Mouse (Mus musculus) C2C12 (cell line): ENCODE results near the gene Onecut1. TPM values are rescaled to one million over a fixed set of nuclear protein-coding genes. Genes with fewer than 3 reads are reported as not detected.

ENCODE experiments used
- H3K27me3 ChIP-seq: one replicate; pipeline ENCODE4 v1.6.1; 2011; ENCODE audit not compliant: control insufficient read depth, insufficient read depth, insufficient read length
- H3K36me3 ChIP-seq: one replicate; pipeline ENCODE4 v1.6.1; 2011; ENCODE audit not compliant: control insufficient read depth, insufficient read depth
- H3K4me3 ChIP-seq: one replicate; pipeline ENCODE4 v1.5.1; 2011; ENCODE audit warnings: mild to moderate bottlenecking, control low read depth; ENCODE audit not compliant: poor library complexity, insufficient read depth, severe bottlenecking
- H3K79me2 ChIP-seq: one replicate; pipeline ENCODE4 v1.6.1; 2011; ENCODE audit not compliant: control insufficient read depth, insufficient read depth
- H3K79me3 ChIP-seq: one replicate; pipeline ENCODE4 v1.6.1; 2011; ENCODE audit warnings: low read depth, control low read depth
- H3ac ChIP-seq: one replicate; pipeline ENCODE3; 2011; ENCODE audit warnings: low read depth; ENCODE audit not compliant: control insufficient read depth, insufficient read length
- CEBPB ChIP-seq: IDR thresholded peaks from one replicate; pipeline ENCODE4 v1.6.1; 2011; ENCODE audit warnings: low read depth, mild to moderate bottlenecking, control low read depth, moderate library complexity
- CTCF ChIP-seq: IDR thresholded peaks from one replicate; pipeline ENCODE4 v1.5.1; 2011; ENCODE audit not compliant: control insufficient read depth, insufficient read depth, insufficient read length
- FOSL1 ChIP-seq: IDR thresholded peaks from one replicate; pipeline ENCODE4 v1.8.0; 2011; ENCODE audit warnings: mild to moderate bottlenecking, low read length; ENCODE audit not compliant: poor library complexity, insufficient read depth, severe bottlenecking
- MAX ChIP-seq: IDR thresholded peaks from one replicate; pipeline ENCODE4 v1.6.1; 2011; ENCODE audit warnings: mild to moderate bottlenecking, control low read depth
- MYOD1 ChIP-seq: IDR thresholded peaks from one replicate; pipeline ENCODE4 v1.6.1; 2011; ENCODE audit warnings: low read depth; ENCODE audit not compliant: control insufficient read depth, insufficient read length
- MYOG ChIP-seq: IDR thresholded peaks from one replicate; pipeline ENCODE4 v1.6.1; 2011; ENCODE audit not compliant: control insufficient read depth, insufficient read length; ENCODE audit errors: extremely low read depth
- USF1 ChIP-seq: IDR thresholded peaks from one replicate; pipeline ENCODE4 v1.6.1; 2011; ENCODE audit warnings: low read depth, mild to moderate bottlenecking, control low read depth, moderate library complexity
- polyA plus RNA-seq: library from polyadenylated mRNA; unstranded; fragments of >200 nt; fragmentation: generic; extraction: Trizol; gene quantifications from one replicate; pipeline ENCODE4 v1.2.1, GENCODE M21; 2012; ENCODE audit warnings: missing spikeins

The Onecut1 gene
- polyA plus RNA-seq, 1 experiment: 0.01 TPM

- no peak overlapping the region for H3ac ChIP-seq
- peaks cover 64% of the 10 kb centered on the region for H3K27me3 ChIP-seq
- H3K36me3 ChIP-seq: no peaks in the 10 kb centered on the region
- no peaks in the 10 kb centered on the region for H3K79me3 ChIP-seq
- H3K4me3 ChIP-seq: no peak overlapping the region
- no peaks in the 10 kb centered on the region for H3K79me2 ChIP-seq
- TF ChIP-seq MAX (no peak), MYOG (no peak), CEBPB (no peak), MYOD1 (no peak), USF1 (no peak), FOSL1 (no peak), CTCF (no peak)
Measured at GRCm38 (mm10) chr9:74862783-74863654, 1.3 kb downstream of the Onecut1 start.

DNA sequence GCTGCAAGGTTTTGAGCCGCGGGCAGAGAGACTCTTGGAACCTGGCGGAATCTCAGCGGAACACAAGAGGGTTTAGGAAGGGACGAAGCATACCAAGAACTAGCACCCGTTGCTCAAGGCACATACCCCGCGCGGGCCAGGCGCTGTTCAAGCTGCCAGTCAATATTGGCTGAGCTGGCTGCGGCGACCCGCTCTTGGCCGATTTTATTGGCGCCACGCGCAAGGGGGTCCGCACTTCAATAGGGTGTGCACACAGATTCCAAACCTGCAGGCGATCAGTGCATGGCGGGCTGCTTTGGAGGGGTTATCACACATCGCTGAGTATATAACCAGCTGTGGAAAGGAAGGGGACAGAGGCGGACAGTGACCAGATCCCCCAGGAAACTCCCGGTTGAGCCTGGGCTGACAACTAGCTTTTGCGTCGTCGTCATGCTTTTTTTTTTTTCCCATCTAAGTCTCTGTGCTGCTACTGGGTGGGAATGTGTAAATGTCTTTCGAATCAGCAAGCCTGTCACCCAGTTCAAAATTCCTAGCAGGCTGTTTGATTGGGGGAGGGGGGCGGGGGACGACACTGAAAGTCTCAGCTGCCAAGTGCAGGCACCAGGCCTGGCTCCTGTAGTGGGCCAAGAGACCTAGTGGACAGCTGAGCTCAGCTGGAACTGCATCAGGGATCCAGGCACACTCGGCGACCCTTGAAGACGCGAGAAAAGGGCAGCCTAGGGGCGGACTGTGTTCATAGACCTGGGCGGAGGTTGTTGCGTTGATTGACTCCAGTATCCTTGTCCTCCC is 2.1 kb downstream of the Onecut1 start:
- no peak overlapping the region for H3ac ChIP-seq
- no peak for TF ChIP-seq USF1
- no peak for TF ChIP-seq CEBPB
- TF ChIP-seq FOSL1: no peak
- no peak for TF ChIP-seq MYOD1
- no peak for TF ChIP-seq MAX
- no peak for TF ChIP-seq MYOG
- no peak for TF ChIP-seq CTCF
- H3K36me3 ChIP-seq: no peaks in the 10 kb centered on the region
- peaks cover 64% of the 10 kb centered on the region for H3K27me3 ChIP-seq
- no peak overlapping the region for H3K4me3 ChIP-seq
- no peaks in the 10 kb centered on the region for H3K79me2 ChIP-seq
- no peaks in the 10 kb centered on the region for H3K79me3 ChIP-seq

DNA sequence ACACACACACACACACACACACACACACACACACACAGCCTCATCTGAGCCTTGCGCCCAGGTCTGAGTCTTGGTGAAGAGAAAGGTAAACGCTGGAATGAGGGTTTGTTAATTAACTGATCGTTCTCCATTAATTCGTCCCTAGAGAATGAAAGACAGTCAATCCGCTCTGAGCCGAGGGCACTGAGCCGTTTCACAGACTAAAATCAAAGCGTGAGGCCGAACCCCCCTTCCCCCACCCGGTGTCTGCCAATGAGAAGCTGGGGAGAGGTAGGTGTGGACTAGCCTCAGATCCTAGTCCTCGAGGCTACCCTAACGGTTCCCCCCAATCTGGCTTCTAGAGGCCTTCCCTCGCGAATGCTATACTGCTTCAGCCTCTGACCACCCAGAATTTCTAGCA is 2.8 kb downstream of the Onecut1 start:
- Histone ChIP-seq H3K4me3 (no peak overlapping the region), H3K27me3 (peaks cover 64% of the 10 kb centered on the region), H3K79me2 (no peaks in the 10 kb centered on the region), H3ac (no peak overlapping the region), H3K36me3 (no peaks in the 10 kb centered on the region), H3K79me3 (no peaks in the 10 kb centered on the region)
- no peak for TF ChIP-seq CEBPB
- no peak for TF ChIP-seq USF1
- no peak for TF ChIP-seq MAX
- TF ChIP-seq MYOG: no peak
- TF ChIP-seq FOSL1: no peak
- no peak for TF ChIP-seq CTCF
- no peak for TF ChIP-seq MYOD1

DNA sequence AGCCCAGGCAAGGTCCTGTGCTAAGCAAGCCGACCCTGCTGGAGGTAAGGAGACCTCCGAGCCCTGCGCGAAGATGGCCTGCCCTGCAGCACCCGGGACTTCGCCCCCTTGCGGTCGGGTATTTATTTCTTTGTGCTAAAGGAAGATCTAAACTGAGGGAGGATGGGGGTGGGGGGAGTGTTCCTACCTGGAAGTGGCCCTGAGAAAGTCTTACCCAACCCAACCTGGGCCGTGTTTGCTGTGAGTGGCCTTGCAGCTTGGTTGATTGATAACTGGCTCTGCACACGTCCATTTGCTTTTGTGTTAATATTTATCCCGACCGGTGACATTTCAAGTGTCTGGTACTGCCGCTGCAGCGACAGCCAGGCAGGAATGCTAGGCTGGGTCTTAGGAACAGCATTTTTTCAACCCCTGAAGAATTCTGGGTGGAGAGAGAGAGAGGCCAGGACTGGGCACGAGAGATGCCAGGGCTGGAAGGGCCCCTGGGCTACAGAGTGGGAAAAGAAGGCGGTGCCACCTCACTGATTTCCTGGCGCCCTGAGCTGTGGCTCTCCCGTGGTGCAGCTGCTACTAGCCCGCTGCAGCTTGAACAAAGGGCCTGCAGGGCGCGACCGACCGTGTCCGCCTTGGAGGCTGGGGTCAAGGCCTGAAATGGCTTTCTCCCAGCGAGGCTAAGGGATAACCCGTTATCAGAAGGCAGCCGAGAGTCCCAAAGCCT is 5.0 kb downstream of the Onecut1 start:
- Histone ChIP-seq H3K4me3 (no peak overlapping the region), H3K36me3 (no peaks in the 10 kb centered on the region), H3ac (no peak overlapping the region), H3K27me3 (peaks cover 57% of the 10 kb centered on the region), H3K79me2 (no peaks in the 10 kb centered on the region), H3K79me3 (no peaks in the 10 kb centered on the region)
- no peak for TF ChIP-seq FOSL1
- TF ChIP-seq MYOG: no peak
- TF ChIP-seq USF1: no peak
- no peak for TF ChIP-seq CTCF
- TF ChIP-seq MAX: no peak

GRCm38 (mm10) chr9:74867641-74868205 is 6.0 kb downstream of the Onecut1 start:
- no peaks in the 10 kb centered on the region for H3K79me3 ChIP-seq
- TF ChIP-seq MYOG (no peak), USF1 (no peak), MYOD1 (no peak), MAX (no peak), CEBPB (no peak), CTCF (no peak), FOSL1 (no peak)
- H3K36me3 ChIP-seq: no peaks in the 10 kb centered on the region
- H3K4me3 ChIP-seq: no peak overlapping the region
- peaks cover 48% of the 10 kb centered on the region for H3K27me3 ChIP-seq
- H3ac ChIP-seq: no peak overlapping the region
- no peaks in the 10 kb centered on the region for H3K79me2 ChIP-seq
